Mouse (Mus musculus) adrenal gland, postnatal 0 days (tissue): ENCODE measurements around the gene Nfatc3. TPM values are rescaled to one million over a fixed set of nuclear protein-coding genes. Genes with fewer than 3 reads are reported as not detected.

ENCODE experiments used
- polyA plus RNA-seq: library from polyadenylated mRNA; unstranded; fragments of >200 nt; fragmentation: Nextera tagmentation; extraction: Ambion mirVana; gene quantifications from 2 replicates; pipeline ENCODE4 v1.2.1, GENCODE M21; 2015

The Nfatc3 gene
- polyA plus RNA-seq = 2.5 and 4.6 TPM in 2 replicates

GRCm38 (mm10) chr8:106058731-106059612 lies at the start of gene Nfatc3:
TSS of gene Nfatc3 (plus strand) at chr8:106058840.

GRCm38 (mm10) chr8:106011643-106011986 lies 47.0 kb upstream of the Nfatc3 start, which contains the start of gene Ddx28:
TSS of gene Ddx28 (minus strand) at chr8:106011882.

GRCm38 (mm10) chr8:106136156-106137130 lies 77.8 kb downstream of the Nfatc3 start, which contains the start of gene Esrp2:
TSS of gene Esrp2 (minus strand) at chr8:106136974.

GRCm38 (mm10) chr8:106149801-106150652 lies 91.4 kb downstream of the Nfatc3 start, which contains the start of gene Pla2g15:
TSS of gene Pla2g15 (plus strand) at chr8:106150399.

GRCm38 (mm10) chr8:106168356-106169016 lies 109.8 kb downstream of the Nfatc3 start, which contains the start of gene Slc7a6:
TSS of gene Slc7a6 (plus strand) at chr8:106168857.

Other genes starting within 250 kb of the Nfatc3 start
- 6.8 and 10.9 TPM in 2 replicates for gene Ranbp10, start 231.5 kb upstream of the Nfatc3 start, polyA plus RNA-seq
- not detected in 2 replicates for gene Tsnaxip1, start 231.1 kb upstream of the Nfatc3 start, polyA plus RNA-seq
- gene Cenpt, start 205.6 kb upstream of the Nfatc3 start, polyA plus RNA-seq = 16.6 and 19.3 TPM in 2 replicates
- gene Thap11, start 203.7 kb upstream of the Nfatc3 start, polyA plus RNA-seq = 51.8 and 59.6 TPM in 2 replicates
- gene Nutf2, start 198.3 kb upstream of the Nfatc3 start, polyA plus RNA-seq = 101 and 117 TPM in 2 replicates
- 15.2 and 20.9 TPM in 2 replicates for gene Edc4, start 178.0 kb upstream of the Nfatc3 start, polyA plus RNA-seq
- 0.32 and 1.0 TPM in 2 replicates for gene Nrn1l, start 165.3 kb upstream of the Nfatc3 start, polyA plus RNA-seq
- gene Pskh1, start 158.4 kb upstream of the Nfatc3 start, polyA plus RNA-seq = 20.7 and 26.6 TPM in 2 replicates
- 0.88 and 1.1 TPM in 2 replicates for gene Ctrl, start 125.0 kb upstream of the Nfatc3 start, polyA plus RNA-seq
- gene Psmb10, start 120.4 kb upstream of the Nfatc3 start, polyA plus RNA-seq = 96.9 and 99.9 TPM in 2 replicates
- gene Lcat, start 115.5 kb upstream of the Nfatc3 start, polyA plus RNA-seq = 6.5 and 7.3 TPM in 2 replicates
- 15.6 and 22.9 TPM in 2 replicates for gene Slc12a4, start 92.7 kb upstream of the Nfatc3 start, polyA plus RNA-seq
- gene Dpep3, start 79.4 kb upstream of the Nfatc3 start, polyA plus RNA-seq = 0.11 TPM in 1 of 2 replicates, not detected in the other
- 8.6 and 12.1 TPM in 2 replicates for gene Dus2, start 67.5 kb upstream of the Nfatc3 start, polyA plus RNA-seq
- gene Dpep2nb, start 52.9 kb upstream of the Nfatc3 start, polyA plus RNA-seq = 0.16 TPM in 1 of 2 replicates, not detected in the other
- gene Ddx28, start 47.0 kb upstream of the Nfatc3 start, polyA plus RNA-seq = 12.6 and 16.5 TPM in 2 replicates
- gene Esrp2, start 78.1 kb downstream of the Nfatc3 start, polyA plus RNA-seq = 1.5 and 1.6 TPM in 2 replicates
- gene Pla2g15, start 91.6 kb downstream of the Nfatc3 start, polyA plus RNA-seq = 10.2 and 10.5 TPM in 2 replicates
- gene Slc7a6, start 110.0 kb downstream of the Nfatc3 start, polyA plus RNA-seq = 16.3 and 24.3 TPM in 2 replicates
- 19.7 and 26.9 TPM in 2 replicates for gene Slc7a6os, start 152.1 kb downstream of the Nfatc3 start, polyA plus RNA-seq
- 18.5 and 22.1 TPM in 2 replicates for gene Prmt7, start 152.1 kb downstream of the Nfatc3 start, polyA plus RNA-seq